In genomic region chr17:50510279-50510678, GRCm38 (mm10) we compare ENCODE assay signal across 8 mouse cellular contexts. TPM values are rescaled to one million over a fixed set of nuclear protein-coding genes. Genes with fewer than 3 reads are reported as not detected.
DNase-seq lines count a peak whose midpoint lies in the region; ATAC-seq and TF ChIP-seq lines count a peak whose summit lies in the region.

No protein-coding gene starts in this region.

- peak overlapping the region; percentile 92 for H3K4me3 ChIP-seq in kidney, postnatal 0 days (replicated peaks; ENCODE audit: low read depth, low read length)
- H3K4me3 ChIP-seq in embryonic facial prominence, embryonic 14.5 days (ENCODE audit: low read depth, low read length): peak overlapping the region; percentile 91
- H3K4me3 ChIP-seq in limb, embryonic 10.5 days: peak overlapping the region; percentile 93
- H3K4me3 ChIP-seq in neural tube, embryonic 14.5 days (ENCODE audit: low read depth, low read length): peak overlapping the region; percentile 93

- peak overlapping the region; percentile 79; the same call in 1 of the 2 replicates for H3K9ac ChIP-seq in kidney, postnatal 0 days (ENCODE audit: low read depth, low read length)
- peak overlapping the region; percentile 91 for H3K9ac ChIP-seq in embryonic facial prominence, embryonic 14.5 days (ENCODE audit: low read depth, low read length)
- H3K9ac ChIP-seq in neural tube, embryonic 14.5 days (replicated peaks; ENCODE audit: low read depth, low read length): peak overlapping the region; percentile 85

- no peak for ATAC-seq in kidney, postnatal 0 days (replicated peaks; ENCODE audit: low FRiP score, low read depth)
- ATAC-seq in embryonic facial prominence, embryonic 14.5 days (ENCODE audit: low read depth): no peak
- ATAC-seq in neural tube, embryonic 14.5 days (ENCODE audit: low read depth): no peak
- ATAC-seq in activated CD4-positive, CD25-positive, alpha-beta regulatory T cell, adult 4 months: no peak

- 69% methylated on average over 2 of the region's 2 CpGs for WGBS in kidney, postnatal 0 days
- 37% methylated on average over 2 of the region's 2 CpGs for WGBS in embryonic facial prominence, embryonic 14.5 days
- 50% methylated on average over 2 of the region's 2 CpGs for WGBS in limb, embryonic 10.5 days
- 45% methylated on average over 2 of the region's 2 CpGs for WGBS in neural tube, embryonic 14.5 days

- no peak for TF ChIP-seq CTCF in kidney, postnatal 0 days (IDR thresholded peaks at IDR 0.05; ENCODE audit: low read depth)

- H3K27ac ChIP-seq in kidney, postnatal 0 days: no peak overlapping the region
- no peak overlapping the region for H3K27ac ChIP-seq in embryonic facial prominence, embryonic 14.5 days (replicated peaks; ENCODE audit: low read depth, low read length)
- H3K27ac ChIP-seq in limb, embryonic 10.5 days: no peak overlapping the region
- H3K27ac ChIP-seq in neural tube, embryonic 14.5 days (ENCODE audit: low read depth, low read length): peak overlapping the region; percentile 85; the same call in 1 of the 2 replicates

- no peaks in the 10 kb centered on the region for H3K36me3 ChIP-seq in kidney, postnatal 0 days (ENCODE audit: insufficient read depth, low read length)
- no peaks in the 10 kb centered on the region for H3K36me3 ChIP-seq in embryonic facial prominence, embryonic 14.5 days (ENCODE audit: control insufficient read depth, insufficient read depth, low read length)
- H3K36me3 ChIP-seq in limb, embryonic 10.5 days: no peaks in the 10 kb centered on the region
- H3K36me3 ChIP-seq in neural tube, embryonic 14.5 days (ENCODE audit: control insufficient read depth, insufficient read depth, low read length): no peaks in the 10 kb centered on the region

- no peaks in the 10 kb centered on the region for H3K4me1 ChIP-seq in kidney, postnatal 0 days (replicated peaks; ENCODE audit: insufficient read depth, low read length)
- H3K4me1 ChIP-seq in embryonic facial prominence, embryonic 14.5 days (ENCODE audit: control insufficient read depth, insufficient read depth, low read length): no peaks in the 10 kb centered on the region
- peaks cover 26% of the 10 kb centered on the region for H3K4me1 ChIP-seq in limb, embryonic 10.5 days
- H3K4me1 ChIP-seq in neural tube, embryonic 14.5 days (ENCODE audit: control insufficient read depth, insufficient read depth, low read length): peaks cover 14% of the 10 kb centered on the region; the same call in 1 of the 2 replicates

- no peaks in the 10 kb centered on the region for H3K9me3 ChIP-seq in kidney, postnatal 0 days (replicated peaks; ENCODE audit: low read length)
- H3K9me3 ChIP-seq in embryonic facial prominence, embryonic 14.5 days (ENCODE audit: control insufficient read depth, low read length): no peaks in the 10 kb centered on the region
- H3K9me3 ChIP-seq in limb, embryonic 10.5 days (replicated peaks): no peaks in the 10 kb centered on the region
- no peaks in the 10 kb centered on the region for H3K9me3 ChIP-seq in neural tube, embryonic 14.5 days (ENCODE audit: control insufficient read depth, low read length)

- no peak for DNase-seq in kidney, postnatal 0 days (ENCODE audit: low spot score)
- no peak for DNase-seq in kidney, adult 9 months
- DNase-seq in embryonic facial prominence, embryonic 14.5 days (ENCODE audit: low spot score): no peak
- no peak for DNase-seq in limb, embryonic 10.5 days (ENCODE audit: low spot score)
- DNase-seq in cerebellum, postnatal 25 days: no peak
- DNase-seq in gastrocnemius, postnatal 10 days: no peak

- H3K4me2 ChIP-seq in kidney, postnatal 0 days (ENCODE audit: low read length): peak overlapping the region; percentile 77
- H3K4me2 ChIP-seq in embryonic facial prominence, embryonic 14.5 days (ENCODE audit: low read depth, low read length): peak overlapping the region; percentile 64
- peak overlapping the region; percentile 67 for H3K4me2 ChIP-seq in neural tube, embryonic 14.5 days (ENCODE audit: low read depth, low read length)

- 0 out of 2 replicates have a peak, but pooled peaks cover 3% of the 10 kb centered on the region for H3K27me3 ChIP-seq in kidney, postnatal 0 days (ENCODE audit: insufficient read depth, low read length)
- no peaks in the 10 kb centered on the region for H3K27me3 ChIP-seq in embryonic facial prominence, embryonic 14.5 days (replicated peaks; ENCODE audit: control insufficient read depth, insufficient read depth, low read length)
- peaks cover 7% of the 10 kb centered on the region for H3K27me3 ChIP-seq in limb, embryonic 10.5 days (ENCODE audit: low read depth, poor library complexity, severe bottlenecking)
- H3K27me3 ChIP-seq in neural tube, embryonic 14.5 days (ENCODE audit: control insufficient read depth, insufficient read depth, low read length): no peaks in the 10 kb centered on the region; the same call in 1 of the 2 replicates

RNA-seq across cellular contexts. Expression of gene Plcl2, which starts 1.1 kb away (rescaled TPM):
- polyA plus RNA-seq in kidney, postnatal 0 days (2015; fragmentation: Nextera tagmentation; extraction: Ambion mirVana): 2.0 and 2.7 TPM in 2 replicates
- polyA plus RNA-seq in embryonic facial prominence, embryonic 14.5 days (2014; fragmentation: Nextera tagmentation; extraction: Ambion mirVana): 5.9 and 6.4 TPM in 2 replicates
- polyA plus RNA-seq in limb, embryonic 10.5 days (2016; fragmentation: Nextera tagmentation; extraction: Ambion mirVana): 5.0 and 6.4 TPM in 2 replicates
- polyA plus RNA-seq in neural tube, embryonic 14.5 days (2014; fragmentation: Nextera tagmentation; extraction: Ambion mirVana): 13.6 and 13.9 TPM in 2 replicates
- total RNA-seq in gastrocnemius, postnatal 10 days (2021): 10 to 100 TPM; 37.7 to 38.2 TPM
- polyA plus RNA-seq in activated CD4-positive, CD25-positive, alpha-beta regulatory T cell, adult 4 months (2017; shearing (Covaris generic)): 1 to 10 TPM; 8.2 to 8.3 TPM
